Mouse (Mus musculus) heart, adult 8-10 months (tissue): Measurements from ENCODE around the gene Rbm8a2. TPM values are rescaled to one million over a fixed set of nuclear protein-coding genes. Genes with fewer than 3 reads are reported as not detected.
A peak's percentile ranks its signal among the peaks of the same experiment; 100 is the strongest.

Experiments
- DNase-seq: peaks from one replicate; pipeline ENCODE4 v3.0.0; 2022; ENCODE audit warnings: low spot score
- total RNA-seq, 4 experiments: library from RNA; stranded (reverse); gene quantifications; 2 replicates each; pipeline ENCODE4 v1.2.4; 2022

Rbm8a2 gene
- total RNA-seq, 4 experiments from 2014 or later = not detected

GRCm38 (mm10) chr1:175931391-175931790, 47.5 kb downstream of the Rbm8a2 start:
- peak; percentile 12 for DNase-seq

Other genes starting within 250 kb of the Rbm8a2 start
- gene Exo1, start 98.5 kb downstream of the Rbm8a2 start, total RNA-seq = under 1 TPM in 1 of 4 experiments, not detected in 3; 0.57 TPM
- not detected for gene Gm38100, start 58.8 kb downstream of the Rbm8a2 start, total RNA-seq